Mouse (Mus musculus): Measurements from ENCODE around the gene Gm853.

DNA sequence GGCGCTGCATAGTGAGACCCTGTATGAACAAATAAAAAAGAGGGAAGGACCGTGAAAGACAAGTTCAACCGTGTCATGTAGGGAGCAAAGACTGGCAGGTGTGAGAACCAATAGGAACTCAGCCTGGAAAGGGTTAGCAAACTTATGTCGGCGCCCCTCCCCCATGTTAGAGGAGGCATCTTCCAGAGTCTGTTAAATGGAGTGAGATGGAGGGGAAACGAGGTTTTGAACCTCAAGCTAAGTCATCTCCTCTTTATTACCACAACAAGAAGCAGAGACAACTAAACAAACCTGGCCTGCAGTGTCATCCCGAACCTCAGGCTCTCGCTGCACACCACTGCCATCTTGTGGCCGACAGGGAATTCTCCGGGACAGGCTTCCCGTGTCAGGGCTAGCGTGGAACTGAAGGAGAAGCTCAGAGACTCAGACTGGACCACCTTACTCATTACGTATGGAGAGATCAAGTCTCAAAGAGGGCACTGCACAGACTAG lies 33.3 kb downstream of the Gm853 start:
- TF ChIP-seq POLR2A (IDR thresholded peaks at IDR 0.05; ENCODE audit: low read depth, low read length) (no peak), CTCF (IDR thresholded peaks at IDR 0.05; ENCODE audit: borderline replicate concordance, insufficient read depth, low read length) (peak; percentile 92)
